In the genomic region with DNA sequence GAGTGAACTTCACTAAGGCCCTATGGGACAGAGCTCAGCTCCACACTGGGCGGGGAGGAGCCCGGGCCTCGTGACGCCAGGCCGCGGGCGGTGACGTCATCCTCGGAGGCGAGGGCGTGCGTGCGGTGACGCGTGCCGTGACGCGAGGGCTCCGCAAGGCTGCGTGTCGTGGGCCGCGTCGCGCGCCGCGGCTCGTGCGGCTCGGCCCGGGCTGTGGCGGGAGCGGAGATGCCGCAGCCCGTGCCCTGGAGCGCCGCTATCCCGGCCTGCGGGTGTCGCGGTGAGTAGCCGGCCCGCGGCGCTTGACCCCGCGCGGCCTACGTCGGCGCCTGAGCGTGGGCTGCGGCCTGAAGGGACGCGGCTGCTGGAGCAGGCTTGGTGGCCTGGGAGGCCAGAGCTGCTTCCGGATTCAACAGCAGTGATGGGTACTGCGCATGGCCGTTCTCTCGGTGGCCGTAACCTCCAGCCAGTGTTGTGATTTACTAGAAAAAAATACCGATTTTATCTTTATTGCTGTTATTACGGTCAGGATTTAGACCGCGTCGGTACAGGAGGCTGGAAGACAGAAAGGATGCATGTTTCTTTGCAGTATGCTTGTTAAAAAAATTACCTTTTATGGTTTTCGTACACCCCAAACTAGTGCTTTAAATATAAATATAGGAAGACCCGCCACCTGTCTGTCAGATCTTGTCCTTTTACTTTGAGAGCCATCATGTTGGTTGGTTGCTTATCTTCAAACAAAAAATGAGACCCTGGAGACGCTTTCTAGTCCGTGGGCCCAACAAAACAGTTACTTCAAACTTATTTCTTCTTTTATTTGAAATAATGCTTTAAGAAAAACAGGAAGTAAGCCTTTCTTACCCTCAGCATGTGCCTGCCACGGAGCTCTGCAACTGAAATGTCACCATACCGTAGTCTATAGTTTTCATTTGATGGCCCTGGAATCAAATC, we compare ENCODE assay signal across 8 mouse cellular contexts. TPM values are rescaled to one million over a fixed set of nuclear protein-coding genes. Genes with fewer than 3 reads are reported as not detected.
A peak's percentile ranks its signal among the peaks of the same experiment; 100 is the strongest.
DNase-seq lines count a peak whose midpoint lies in the region; ATAC-seq lines count a peak whose summit lies in the region.

A gene (minus strand): TSS at position 402 of the 951 bp plus-strand sequence.

- H3K4me3 ChIP-seq in limb, embryonic 10.5 days: peak within 1 kb of the TSS; percentile 81
- peak within 1 kb of the TSS; percentile 59 for H3K4me3 ChIP-seq in midbrain, embryonic 12.5 days

- WGBS in limb, embryonic 10.5 days: 7% methylated on average over 72 of the region's 72 CpGs
- 5% methylated on average over 71 of the region's 72 CpGs for WGBS in midbrain, embryonic 12.5 days

- peak; percentile 94 for DNase-seq in adrenal gland, postnatal 10 days
- peak; percentile 89 for DNase-seq in embryo, embryonic 9.5 days (ENCODE audit: extremely low spot score)
- peak; percentile 89 to 91 for DNase-seq in heart, adult 18-20 months
- DNase-seq in kidney, adult 18-20 months: peak; percentile 91
- peak; percentile 94 for DNase-seq in limb, embryonic 10.5 days (ENCODE audit: low spot score)
- peak; percentile 69 for DNase-seq in skeletal muscle tissue, adult 2 months (ENCODE audit: low read depth, low spot score)

- 0 out of 2 replicates have a peak, but pooled peaks cover 3% of the 10 kb centered on the region for H3K36me3 ChIP-seq in limb, embryonic 10.5 days
- no peaks in the 10 kb centered on the region for H3K36me3 ChIP-seq in midbrain, embryonic 12.5 days

- H3K4me1 ChIP-seq in limb, embryonic 10.5 days: peaks cover 9% of the 10 kb centered on the region
- H3K4me1 ChIP-seq in midbrain, embryonic 12.5 days: peaks cover 8% of the 10 kb centered on the region

- no peaks in the 10 kb centered on the region for H3K9me3 ChIP-seq in limb, embryonic 10.5 days (replicated peaks)
- H3K9me3 ChIP-seq in midbrain, embryonic 12.5 days: no peaks in the 10 kb centered on the region

- peak within 1 kb of the TSS; percentile 74 for H3K9ac ChIP-seq in midbrain, embryonic 12.5 days (replicated peaks)

- ATAC-seq in midbrain, embryonic 12.5 days (ENCODE audit: low FRiP score, low read depth): peak; percentile 97
- ATAC-seq in erythroid progenitor cell, adult 5-6 weeks (replicated peaks; ENCODE audit: low FRiP score, poor library complexity, severe bottlenecking): no peak

- no peaks in the 10 kb centered on the region for H3K27me3 ChIP-seq in limb, embryonic 10.5 days (ENCODE audit: low read depth, poor library complexity, severe bottlenecking)
- H3K27me3 ChIP-seq in midbrain, embryonic 12.5 days: no peaks in the 10 kb centered on the region

- H3K27ac ChIP-seq in limb, embryonic 10.5 days: peak within 1 kb of the TSS; percentile 95
- peak within 1 kb of the TSS; percentile 76 for H3K27ac ChIP-seq in midbrain, embryonic 12.5 days (replicated peaks)

- H3K4me2 ChIP-seq in midbrain, embryonic 12.5 days (replicated peaks): peak within 1 kb of the TSS; percentile 61

RNA-seq across cellular contexts. Expression of the gene that starts here (rescaled TPM):
- total RNA-seq in adrenal gland, postnatal 10 days (2021): not detected
- not detected for total RNA-seq in heart, adult 18-20 months (2021)
- not detected in 2 replicates for polyA plus RNA-seq in limb, embryonic 10.5 days (2016; fragmentation: Nextera tagmentation; extraction: Ambion mirVana)
- not detected in 2 replicates for polyA plus RNA-seq in midbrain, embryonic 12.5 days (2016; fragmentation: Nextera tagmentation; extraction: Ambion mirVana)
- total RNA-seq in erythroid progenitor cell, adult 5-6 weeks (2015; ENCODE audit: low replicate concordance): not detected in 2 replicates
- total RNA-seq in erythroid progenitor cell, adult 5-6 weeks (2017; ENCODE audit: low replicate concordance): not detected in 2 replicates

Comparison
In these comparisons a context has a peak if more than half of its experiments do, and no peak if none do; other contexts are left out.
1. Peak in DNase-seq in adrenal gland, postnatal 10 days; RNA of the gene not detected or under 1 TPM.
2. Peak in DNase-seq in heart, adult 18-20 months; RNA of the gene not detected or under 1 TPM.
3. Peak in DNase-seq, H3K4me3 ChIP-seq and H3K27ac ChIP-seq in limb, embryonic 10.5 days; RNA of the gene not detected or under 1 TPM.
4. Peak in ATAC-seq, H3K4me3 ChIP-seq, H3K27ac ChIP-seq, H3K9ac ChIP-seq and H3K4me2 ChIP-seq in midbrain, embryonic 12.5 days; RNA of the gene not detected or under 1 TPM.